Mouse (Mus musculus) ES-Bruce4 (cell line): ENCODE measurements around the gene Ncor2.

Experiments
- CTCF ChIP-seq: IDR thresholded peaks from one replicate; pipeline ENCODE4 v1.8.1; 2011; ENCODE audit warnings: low read depth, low read length
- EP300 ChIP-seq: IDR thresholded peaks from 2 replicates; pipeline ENCODE4 v1.6.1; 2011; ENCODE audit warnings: low read depth, low read length; ENCODE audit not compliant: insufficient read depth
- POLR2A ChIP-seq: IDR thresholded peaks from one replicate; pipeline ENCODE4 v1.8.1; 2011; ENCODE audit warnings: low read length; ENCODE audit not compliant: insufficient read depth

- TF ChIP-seq CTCF = no peak
- no peak for TF ChIP-seq POLR2A
- TF ChIP-seq EP300 = no peak
Measured at GRCm38 (mm10) chr5:125102907-125103306, 76.1 kb downstream of the Ncor2 start.
